Mouse (Mus musculus) MEL (cell line): ENCODE results near the gene Gripap1. TPM values are rescaled to one million over a fixed set of nuclear protein-coding genes. Genes with fewer than 3 reads are reported as not detected.

Experiments
- DNase-seq: peaks from one replicate; pipeline ENCODE4 v3.0.0; 2011; ENCODE audit warnings: low read depth, low spot score
- H3K27ac ChIP-seq: 2 replicates; pipeline ENCODE4 v1.5.1; 2012; ENCODE audit warnings: low read depth, mild to moderate bottlenecking, control low read depth, low read length, moderate library complexity; ENCODE audit not compliant: control insufficient read depth
- H3K27me3 ChIP-seq, 2 experiments: fragments of 150-350 bp in 1 of 2; sonication (generic) in 1 of 2; 2 replicates each; pipeline ENCODE4 v1.6.1; 2012; ENCODE audit warnings: low read length in 2 of 2, mild to moderate bottlenecking in 2 of 2, improper control_type of control experiment in 1 of 2, moderate library complexity in 1 of 2; ENCODE audit not compliant: insufficient read depth in 2 of 2, control insufficient read depth in 1 of 2
- H3K36me3 ChIP-seq, 2 experiments: 2 replicates each; pipeline ENCODE4 v1.6.1; 2012 to 2014; ENCODE audit warnings: low read length in 2 of 2, improper control_type of control experiment in 1 of 2, inconsistent platforms in 1 of 2, mild to moderate bottlenecking in 1 of 2; ENCODE audit not compliant: insufficient read depth in 2 of 2, control insufficient read depth in 1 of 2
- H3K4me1 ChIP-seq, 2 experiments: fragments of 150-350 bp in 1 of 2; sonication (generic) in 1 of 2; 2 replicates each; pipeline ENCODE4 v1.6.1; 2012; ENCODE audit warnings: low read length in 2 of 2, improper control_type of control experiment in 1 of 2, mild to moderate bottlenecking in 1 of 2; ENCODE audit not compliant: insufficient read depth in 2 of 2, control insufficient read depth in 1 of 2
- H3K4me3 ChIP-seq, 2 experiments: fragments of 150-350 bp in 1 of 2; sonication (generic) in 1 of 2; 2 replicates each; pipeline ENCODE4 v1.5.1; 2012; ENCODE audit warnings: low read depth in 2 of 2, low read length in 2 of 2, mild to moderate bottlenecking in 2 of 2, moderate library complexity in 2 of 2, control low read depth in 1 of 2, improper control_type of control experiment in 1 of 2; ENCODE audit not compliant: control insufficient read depth in 1 of 2, insufficient read depth in 1 of 2
- H3K79me2 ChIP-seq: 2 replicates; pipeline ENCODE4 v1.6.1; 2012; ENCODE audit warnings: mild to moderate bottlenecking, low read length, moderate library complexity; ENCODE audit not compliant: control insufficient read depth, poor library complexity, insufficient read depth
- H3K9ac ChIP-seq: 2 replicates; pipeline ENCODE4 v1.6.1; 2012; ENCODE audit warnings: low read depth, mild to moderate bottlenecking, control low read depth, low read length, moderate library complexity; ENCODE audit not compliant: control insufficient read depth, poor library complexity, severe bottlenecking
- H3K9me3 ChIP-seq: fragments of 150-350 bp; sonication (generic); replicated peaks from 2 replicates; pipeline ENCODE4 v1.6.1; 2012; ENCODE audit warnings: mild to moderate bottlenecking, low read length, improper control_type of control experiment, moderate library complexity; ENCODE audit not compliant: insufficient read depth
- BHLHE40 ChIP-seq: IDR thresholded peaks from 2 replicates; pipeline ENCODE4 v1.6.1; 2012; ENCODE audit warnings: low read depth, mild to moderate bottlenecking, inconsistent platforms, low read length, improper control_type of control experiment, borderline replicate concordance
- CHD1 ChIP-seq: IDR thresholded peaks from 2 replicates; pipeline ENCODE4 v1.6.1; 2012; ENCODE audit warnings: low read depth, mild to moderate bottlenecking, inconsistent platforms, low read length, improper control_type of control experiment
- CTCF ChIP-seq, 3 experiments: IDR thresholded peaks in 2 of 3; conservative IDR thresholded peaks in 1 of 3; 2 replicates each; pipeline ENCODE4 v1.5.1; 2011 to 2012; ENCODE audit warnings: low read length in 3 of 3, low read depth in 2 of 3, mild to moderate bottlenecking in 2 of 3, improper control_type of control experiment in 1 of 3, inconsistent platforms in 1 of 3, mixed read lengths in 1 of 3, moderate library complexity in 1 of 3; ENCODE audit not compliant: control insufficient read depth in 1 of 3, insufficient read depth in 1 of 3, poor library complexity in 1 of 3, severe bottlenecking in 1 of 3
- ETS1 ChIP-seq: IDR thresholded peaks from 2 replicates; pipeline ENCODE4 v1.6.1; 2012; ENCODE audit warnings: low read depth, mild to moderate bottlenecking, inconsistent platforms, low read length, improper control_type of control experiment, moderate library complexity
- GABPA ChIP-seq: IDR thresholded peaks from 2 replicates; pipeline ENCODE4 v1.6.1; 2012; ENCODE audit warnings: low read depth, mild to moderate bottlenecking, inconsistent platforms, low read length, improper control_type of control experiment, moderate library complexity
- GATA1 ChIP-seq: IDR thresholded peaks from 2 replicates; pipeline ENCODE4 v1.6.1; 2011; ENCODE audit warnings: low read depth, low read length, improper control_type of control experiment
- MAFK ChIP-seq: IDR thresholded peaks from 2 replicates; pipeline ENCODE4 v1.6.1; 2011; ENCODE audit warnings: low read depth, mild to moderate bottlenecking, low read length, improper control_type of control experiment, borderline replicate concordance
- MAX ChIP-seq: IDR thresholded peaks from 2 replicates; pipeline ENCODE4 v1.6.1; 2011; ENCODE audit warnings: low read length, improper control_type of control experiment
- MAZ ChIP-seq: IDR thresholded peaks from 2 replicates; pipeline ENCODE4 v1.6.1; 2012; ENCODE audit warnings: low read depth, mild to moderate bottlenecking, inconsistent platforms, low read length, improper control_type of control experiment
- MXI1 ChIP-seq: IDR thresholded peaks from 2 replicates; pipeline ENCODE4 v1.6.1; 2011; ENCODE audit warnings: mild to moderate bottlenecking, low read depth, low read length, improper control_type of control experiment
- MYC ChIP-seq: IDR thresholded peaks from 2 replicates; pipeline ENCODE4 v1.6.1; 2011; ENCODE audit warnings: low read depth, mild to moderate bottlenecking, low read length, improper control_type of control experiment, moderate library complexity
- NELFE ChIP-seq: IDR thresholded peaks from 2 replicates; pipeline ENCODE4 v1.6.1; 2011; ENCODE audit warnings: low read depth, low read length, improper control_type of control experiment
- NRF1 ChIP-seq: IDR thresholded peaks from 2 replicates; pipeline ENCODE4 v1.6.1; 2014; ENCODE audit warnings: low read depth, mild to moderate bottlenecking, inconsistent platforms, low read length, improper control_type of control experiment, moderate library complexity; ENCODE audit not compliant: poor library complexity, insufficient read depth, severe bottlenecking
- POLR2AphosphoS5 ChIP-seq: IDR thresholded peaks from 2 replicates; pipeline ENCODE4 v1.6.1; 2012; ENCODE audit warnings: low read depth, borderline replicate concordance, mild to moderate bottlenecking, inconsistent platforms, low read length, moderate library complexity, mixed read lengths
- RAD21 ChIP-seq: IDR thresholded peaks from 2 replicates; pipeline ENCODE4 v1.6.1; 2011; ENCODE audit warnings: mild to moderate bottlenecking, low read depth, low read length, improper control_type of control experiment
- RCOR1 ChIP-seq: IDR thresholded peaks from 2 replicates; pipeline ENCODE4 v1.6.1; 2012; ENCODE audit warnings: low read depth, mild to moderate bottlenecking, inconsistent platforms, low read length, improper control_type of control experiment
- SMC3 ChIP-seq: IDR thresholded peaks from 2 replicates; pipeline ENCODE4 v1.6.1; 2011; ENCODE audit warnings: low read depth, low read length, improper control_type of control experiment
- TBP ChIP-seq: IDR thresholded peaks from 2 replicates; pipeline ENCODE4 v1.8.0; 2011; ENCODE audit warnings: low read depth, low read length, improper control_type of control experiment
- UBTF ChIP-seq: IDR thresholded peaks from 2 replicates; pipeline ENCODE4 v1.6.1; 2012; ENCODE audit warnings: low read depth, mild to moderate bottlenecking, inconsistent platforms, low read length, improper control_type of control experiment, moderate library complexity, borderline replicate concordance; ENCODE audit not compliant: insufficient read depth
- USF1 ChIP-seq: IDR thresholded peaks from 2 replicates; pipeline ENCODE4 v1.6.1; 2014; ENCODE audit warnings: low read depth, mild to moderate bottlenecking, inconsistent platforms, low read length, improper control_type of control experiment, moderate library complexity
- USF2 ChIP-seq, 2 experiments: IDR thresholded peaks; 2 replicates each; pipeline ENCODE4 v1.6.1; 2011 to 2012; ENCODE audit warnings: improper control_type of control experiment in 2 of 2, low read length in 2 of 2, borderline replicate concordance in 1 of 2, inconsistent platforms in 1 of 2, low read depth in 1 of 2, mild to moderate bottlenecking in 1 of 2; ENCODE audit not compliant: insufficient read depth in 1 of 2
- ZC3H11A ChIP-seq: IDR thresholded peaks from 2 replicates; pipeline ENCODE4 v1.6.1; 2012; ENCODE audit warnings: low read depth, mild to moderate bottlenecking, inconsistent platforms, low read length, improper control_type of control experiment
- ZNF384 ChIP-seq: IDR thresholded peaks from 2 replicates; pipeline ENCODE4 v1.6.1; 2012; ENCODE audit warnings: low read depth, mild to moderate bottlenecking, inconsistent platforms, low read length, improper control_type of control experiment
- polyA plus RNA-seq, 2 experiments: library from polyadenylated mRNA; stranded (reverse) in 1 of 2; unstranded in 1 of 2; fragments of >175 nt in 1 of 2; fragments of >200 nt in 1 of 2; gene quantifications; 2 replicates each; pipeline versions ENCODE4 v1.2.1 to v1.2.4; 2012; ENCODE audit warnings: low replicate concordance in 2 of 2, low read depth in 1 of 2; ENCODE audit not compliant: insufficient read length in 2 of 2, insufficient read depth in 1 of 2, missing spikeins in 1 of 2
- total RNA-seq: library from RNA; depleted of rRNA; stranded (reverse); fragments of 300-350 nt; gene quantifications from 2 replicates; pipeline ENCODE4 v1.2.3, GENCODE M21; 2012

The Gripap1 gene
- total and polyA plus RNA-seq, 3 experiments, result 40.5 to 244 (median 84.6) TPM

DNA sequence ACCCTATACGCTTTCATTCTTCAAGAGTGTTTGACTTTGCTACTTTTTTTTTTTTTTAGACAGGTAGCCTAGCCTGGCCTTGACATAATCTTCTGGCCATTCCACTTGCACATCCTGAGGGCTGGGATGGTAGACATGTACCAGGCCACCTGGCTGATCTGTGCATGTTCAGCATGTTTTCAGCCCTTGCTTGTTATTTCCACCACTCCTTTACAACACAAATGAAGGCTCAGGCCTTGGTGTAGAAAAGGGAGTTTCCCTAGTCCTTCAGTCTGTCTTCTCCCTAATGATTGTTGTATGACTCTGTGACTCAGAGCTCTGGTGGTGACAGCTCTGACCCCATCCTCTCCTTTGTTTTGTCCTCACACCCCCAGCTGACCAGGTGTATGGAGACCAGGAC is 77.6 kb downstream of the Gripap1 start:
- Histone ChIP-seq H3K9me3 (no peaks in the 10 kb centered on the region), H3K79me2 (peaks cover 15% of the 10 kb centered on the region), H3K4me1 (no peaks in the 10 kb centered on the region), H3K4me3 (no peak overlapping the region), H3K36me3 (peaks cover 3 to 29% of the 10 kb centered on the region in 2 experiments; a peak in 2 of 4 replicates), H3K27me3 (no peaks in the 10 kb centered on the region), H3K27ac (no peak overlapping the region), H3K9ac (no peak overlapping the region)
- DNase-seq, result no peak
- TF ChIP-seq TBP (no peak), MAZ (no peak), BHLHE40 (no peak), MAX (no peak), POLR2AphosphoS5 (no peak), CHD1 (no peak), UBTF (no peak)

DNA sequence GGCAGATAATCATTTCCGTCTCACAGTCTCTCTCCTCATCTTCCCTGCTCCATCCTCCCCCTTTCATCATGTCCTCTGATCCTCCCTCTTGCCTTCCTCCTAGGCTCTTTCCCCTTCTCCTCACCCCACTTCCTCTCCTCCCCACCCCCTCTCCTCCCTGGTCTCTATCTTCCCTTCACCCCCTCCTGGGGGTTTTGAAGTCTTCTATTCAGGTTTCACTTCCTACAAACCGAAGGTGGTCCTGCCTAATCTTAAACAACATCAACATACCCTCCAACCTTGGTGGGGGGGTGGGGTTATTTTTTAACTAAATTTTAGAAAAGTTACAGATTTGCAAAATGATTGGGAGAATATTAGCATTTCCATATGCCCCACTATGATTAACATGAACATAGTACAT is 78.9 kb downstream of the Gripap1 start:
- Histone ChIP-seq H3K27me3 (no peaks in the 10 kb centered on the region), H3K36me3 (peaks cover 3 to 29% of the 10 kb centered on the region in 2 experiments; a peak in 2 of 4 replicates), H3K27ac (no peak overlapping the region), H3K4me1 (no peaks in the 10 kb centered on the region), H3K9me3 (no peaks in the 10 kb centered on the region), H3K79me2 (peaks cover 9% of the 10 kb centered on the region), H3K9ac (no peak overlapping the region), H3K4me3 (no peak overlapping the region)
- DNase-seq, result no peak
- TF ChIP-seq USF1, result no peak
- TF ChIP-seq MYC, result no peak
- no peak for TF ChIP-seq TBP
- no peak for TF ChIP-seq GABPA
- no peak for TF ChIP-seq ZNF384

DNA sequence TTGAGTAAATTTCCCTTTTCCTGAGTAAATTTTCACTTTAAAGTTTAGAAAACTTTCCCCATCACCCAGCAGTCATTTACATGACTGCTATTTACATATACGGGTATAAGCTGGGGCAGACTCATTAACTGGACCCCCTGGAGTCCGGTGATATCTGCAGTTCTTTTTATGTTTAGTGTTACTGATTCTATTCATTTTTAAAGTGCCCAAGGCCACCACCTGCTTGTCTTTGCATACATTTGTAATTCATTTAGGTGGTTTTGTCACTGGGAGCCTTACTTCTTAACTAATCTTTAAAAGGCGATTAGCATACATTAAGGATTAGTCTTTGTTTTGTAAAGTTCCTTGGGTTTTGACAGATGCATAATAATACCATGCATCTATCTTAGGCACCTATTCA is 80.3 kb downstream of the Gripap1 start:
- Histone ChIP-seq H3K27me3 (no peaks in the 10 kb centered on the region), H3K36me3 (peaks cover 0 to 26% of the 10 kb centered on the region in 2 experiments; a peak in 2 of 4 replicates), H3K9me3 (no peaks in the 10 kb centered on the region), H3K9ac (no peak overlapping the region), H3K27ac (no peak overlapping the region), H3K79me2 (peaks cover 9% of the 10 kb centered on the region), H3K4me1 (no peaks in the 10 kb centered on the region), H3K4me3 (no peak overlapping the region)
- no peak for DNase-seq
- TF ChIP-seq USF2 (IDR thresholded peaks at IDR 0.05; ENCODE audit: borderline replicate concordance in 1 of 2, insufficient read depth in 1 of 2, low read depth in 1 of 2, low read length in 2 of 2), result no peak
- TF ChIP-seq MAFK, result no peak
- no peak for TF ChIP-seq UBTF
- no peak for TF ChIP-seq CHD1
- TF ChIP-seq MXI1, result no peak
- no peak for TF ChIP-seq ZC3H11A
- no peak for TF ChIP-seq NRF1
- TF ChIP-seq ETS1, result no peak
- TF ChIP-seq CTCF (IDR thresholded peaks at IDR 0.05 in 2 of 3, conservative IDR thresholded peaks at IDR 0.05 in 1 of 3; ENCODE audit: control insufficient read depth in 1 of 3, insufficient read depth in 1 of 3, low read depth in 2 of 3, low read length in 3 of 3, poor library complexity in 1 of 3, severe bottlenecking in 1 of 3), result no peak
- no peak for TF ChIP-seq RCOR1
- TF ChIP-seq NELFE, result no peak
- TF ChIP-seq SMC3, result no peak
- TF ChIP-seq GATA1, result no peak
- no peak for TF ChIP-seq GABPA
- no peak for TF ChIP-seq RAD21
